Mouse (Mus musculus): ENCODE measurements at regions not wholly inside any gene's neighbourhood (a gene's known extent, or its start where the extent isn't known, plus 50 kb on each side); places are given as distances from the start of the nearest gene placed in this dataset.

DNA sequence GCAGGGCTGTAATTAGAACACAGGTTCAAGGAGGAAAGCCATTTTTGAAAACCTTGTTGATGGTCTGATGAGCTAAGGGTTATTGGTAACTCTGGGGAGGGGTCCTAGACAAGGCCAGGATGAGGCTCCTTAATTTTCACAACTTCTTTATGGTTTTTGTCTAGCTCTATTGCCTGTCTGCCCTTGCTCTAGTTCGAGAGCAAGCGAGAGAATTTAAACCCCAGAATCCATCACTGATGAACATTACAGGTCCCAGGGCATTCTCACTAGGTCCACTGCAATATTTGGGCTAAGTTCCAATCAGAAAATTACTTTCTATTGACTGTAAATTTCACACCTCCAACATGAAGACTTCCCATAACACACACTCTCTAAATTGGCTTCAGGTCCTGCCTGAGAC, 329.0 kb upstream of the Pbx1 start:
- Histone ChIP-seq H3K4me3 (replicated peaks) (no peak overlapping the region), H3K27me3 (replicated peaks) (no peaks in the 10 kb centered on the region), H3K4me2 (no peak overlapping the region), H3K4me1 (no peaks in the 10 kb centered on the region), H3K9ac (no peak overlapping the region), H3K36me3 (no peaks in the 10 kb centered on the region), H3K27ac (no peak overlapping the region), H3K9me3 (no peaks in the 10 kb centered on the region)
- ATAC-seq (ENCODE audit: insufficient read depth, low FRiP score, low read depth) = no peak
- 66% methylated on average over 2 of the region's 2 CpGs for WGBS

DNA sequence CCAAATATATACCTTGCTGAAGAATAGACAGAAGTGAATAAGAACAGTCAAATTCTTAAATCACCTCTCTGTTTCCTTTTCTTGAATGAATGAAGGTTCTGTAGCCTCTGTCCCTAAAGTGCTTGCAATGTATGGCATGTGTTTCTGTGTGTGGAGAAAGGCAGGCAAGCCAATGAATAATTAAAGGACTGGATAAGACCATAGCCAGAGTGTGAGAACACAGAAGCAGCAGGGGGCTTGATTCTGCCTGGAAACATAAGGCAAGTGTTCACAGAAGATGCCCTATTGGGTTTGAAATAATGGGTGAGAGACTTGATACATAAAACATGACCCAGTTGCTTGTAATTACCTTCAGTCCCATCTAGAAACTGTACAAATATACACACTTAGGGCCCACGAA, 328.2 kb upstream of the Pbx1 start:
- H3K9me3 ChIP-seq = no peaks in the 10 kb centered on the region
- H3K9ac ChIP-seq = no peak overlapping the region
- no peaks in the 10 kb centered on the region for H3K36me3 ChIP-seq
- H3K4me3 ChIP-seq (replicated peaks) = no peak overlapping the region
- 61% methylated on average over 1 of the region's 1 CpGs for WGBS
- no peaks in the 10 kb centered on the region for H3K27me3 ChIP-seq (replicated peaks)
- H3K27ac ChIP-seq = no peak overlapping the region
- H3K4me2 ChIP-seq = no peak overlapping the region
- ATAC-seq (ENCODE audit: insufficient read depth, low FRiP score, low read depth) = no peak
- H3K4me1 ChIP-seq = no peaks in the 10 kb centered on the region

DNA sequence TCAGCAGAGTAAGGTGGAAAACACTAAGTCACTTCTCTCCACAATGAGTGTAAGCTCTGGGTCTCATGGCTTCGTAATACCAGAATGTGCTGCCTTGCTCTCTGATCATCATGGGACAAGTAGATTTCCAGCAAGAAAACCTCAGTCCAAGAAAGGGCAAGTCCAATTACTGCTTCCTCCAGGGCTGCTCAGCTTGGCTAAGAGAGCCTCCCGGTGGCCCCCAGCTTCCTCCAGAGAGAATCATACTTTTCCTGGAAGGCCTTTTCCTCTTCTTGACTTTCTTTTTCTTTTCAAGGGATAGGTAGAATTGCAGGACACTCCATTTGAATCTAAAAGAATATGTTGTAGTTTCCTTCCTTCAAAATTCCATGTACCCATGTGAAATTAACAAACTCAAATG, 326.8 kb upstream of the Pbx1 start:
- 71% methylated on average over 2 of the region's 2 CpGs for WGBS

DNA sequence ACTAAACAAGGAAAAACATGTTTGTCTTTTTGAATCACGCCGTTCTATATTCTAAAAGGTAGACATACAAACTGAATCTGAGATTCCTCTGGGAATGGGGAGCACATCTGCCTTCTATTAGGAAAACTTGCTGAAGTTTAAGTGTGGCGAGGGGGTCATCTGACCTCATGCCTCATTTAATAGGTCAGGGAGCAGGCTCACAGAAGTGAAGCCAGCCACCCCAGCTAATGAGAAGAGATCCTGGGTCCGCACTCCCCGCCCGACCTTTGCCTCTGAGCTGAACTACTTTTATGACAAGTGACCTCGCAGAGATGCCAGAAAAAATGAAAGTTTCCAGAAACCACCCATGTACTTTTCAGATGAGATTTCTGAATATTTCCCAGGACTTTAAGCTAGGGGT, 322.1 kb upstream of the Pbx1 start:
- no peak for ATAC-seq (ENCODE audit: insufficient read depth, low FRiP score, low read depth)
- WGBS = 79% methylated on average over 7 of the region's 7 CpGs
- Histone ChIP-seq H3K9ac (no peak overlapping the region), H3K4me1 (no peaks in the 10 kb centered on the region), H3K9me3 (no peaks in the 10 kb centered on the region), H3K4me3 (replicated peaks) (no peak overlapping the region), H3K27ac (no peak overlapping the region), H3K27me3 (replicated peaks) (no peaks in the 10 kb centered on the region), H3K4me2 (no peak overlapping the region), H3K36me3 (no peaks in the 10 kb centered on the region)

More for the DNA sequence above, 326.8 kb upstream of the Pbx1 start:
- no peaks in the 10 kb centered on the region for H3K4me1 ChIP-seq
- H3K27ac ChIP-seq = no peak overlapping the region
- H3K9ac ChIP-seq = no peak overlapping the region
- H3K9me3 ChIP-seq = no peaks in the 10 kb centered on the region
- no peaks in the 10 kb centered on the region for H3K36me3 ChIP-seq
- H3K4me3 ChIP-seq (replicated peaks) = no peak overlapping the region
- no peak overlapping the region for H3K4me2 ChIP-seq
- ATAC-seq (ENCODE audit: insufficient read depth, low FRiP score, low read depth) = no peak
- H3K27me3 ChIP-seq (replicated peaks) = no peaks in the 10 kb centered on the region

DNA sequence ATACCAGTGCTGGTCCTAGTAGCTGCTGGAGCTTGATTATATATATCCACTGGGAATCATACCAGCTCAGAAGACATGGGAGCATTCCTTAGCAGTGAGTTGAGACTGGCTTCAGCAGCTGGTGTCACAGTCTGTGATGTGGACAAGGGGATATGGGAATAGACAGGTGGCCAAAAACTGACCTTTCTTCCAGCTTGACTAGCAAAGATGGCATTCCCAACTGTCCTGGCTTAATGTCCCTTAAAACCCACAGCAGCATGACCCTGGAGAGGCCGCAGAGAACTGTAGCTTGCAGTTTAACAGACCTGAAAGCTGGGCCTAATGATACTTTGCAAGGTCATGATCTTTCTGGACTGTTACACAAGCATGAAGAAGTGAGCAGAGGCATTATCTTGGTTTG, 311.4 kb upstream of the Pbx1 start:
- no peak overlapping the region for H3K4me2 ChIP-seq
- no peak for ATAC-seq (ENCODE audit: insufficient read depth, low FRiP score, low read depth)
- H3K4me3 ChIP-seq (replicated peaks) = no peak overlapping the region
- WGBS = 68% methylated on average over 1 of the region's 1 CpGs
- H3K4me1 ChIP-seq = no peaks in the 10 kb centered on the region
- no peaks in the 10 kb centered on the region for H3K36me3 ChIP-seq
- no peak overlapping the region for H3K27ac ChIP-seq
- H3K9me3 ChIP-seq = no peaks in the 10 kb centered on the region
- no peak overlapping the region for H3K9ac ChIP-seq
- no peaks in the 10 kb centered on the region for H3K27me3 ChIP-seq (replicated peaks)

DNA sequence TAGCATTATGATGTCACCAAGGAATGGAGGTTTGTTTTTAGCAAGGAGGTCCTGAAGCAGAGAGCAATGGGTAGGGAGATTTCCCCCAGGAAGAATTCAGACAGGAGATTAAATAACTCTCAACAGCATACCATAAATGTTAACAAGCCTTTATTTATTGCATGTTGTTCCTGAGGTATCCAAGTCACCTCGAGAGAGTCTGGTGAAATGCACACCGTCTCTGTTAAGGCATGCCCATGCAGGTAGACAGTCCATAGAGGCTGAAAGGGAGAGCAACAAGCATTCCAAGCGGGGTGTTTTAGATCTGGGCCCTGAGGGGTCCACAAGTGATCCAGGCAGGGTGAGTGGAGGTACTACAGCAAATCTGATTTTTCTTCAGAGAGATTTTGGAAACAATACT, 305.9 kb upstream of the Pbx1 start:
- 60% methylated on average over 3 of the region's 3 CpGs for WGBS
- H3K4me1 ChIP-seq = no peaks in the 10 kb centered on the region
- H3K9me3 ChIP-seq = no peaks in the 10 kb centered on the region
- H3K27me3 ChIP-seq (replicated peaks) = no peaks in the 10 kb centered on the region
- no peak overlapping the region for H3K4me2 ChIP-seq
- no peak for ATAC-seq (ENCODE audit: insufficient read depth, low FRiP score, low read depth)
- H3K27ac ChIP-seq = no peak overlapping the region
- H3K36me3 ChIP-seq = no peaks in the 10 kb centered on the region
- H3K4me3 ChIP-seq (replicated peaks) = no peak overlapping the region
- no peak overlapping the region for H3K9ac ChIP-seq

DNA sequence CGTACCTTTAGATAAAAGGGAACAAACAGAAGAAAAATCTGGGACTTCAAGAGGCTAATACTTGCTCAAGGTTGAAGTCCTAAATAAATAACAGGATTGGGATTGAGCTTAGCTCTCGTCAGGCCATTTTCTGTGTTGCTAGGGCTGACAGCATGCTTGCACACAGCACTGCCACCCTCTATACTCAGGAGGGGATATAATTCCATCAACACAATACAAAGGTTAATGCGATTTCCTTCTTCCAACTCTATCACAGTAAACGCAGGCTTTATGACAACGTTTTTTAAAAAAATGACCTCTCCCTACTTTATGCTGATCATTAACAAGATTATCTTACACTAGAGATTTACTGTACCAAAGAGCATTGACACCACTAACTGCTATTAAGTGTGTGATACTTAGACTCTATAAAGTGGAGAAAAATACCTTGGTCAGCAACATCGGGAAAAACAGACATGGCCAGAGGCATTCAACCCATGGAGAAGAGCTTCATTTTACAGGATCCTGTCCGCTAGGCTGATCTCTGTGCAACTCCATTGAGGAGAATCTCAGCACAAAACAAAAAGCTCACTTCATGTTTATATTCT, 305.3 kb upstream of the Pbx1 start:
- H3K4me2 ChIP-seq = no peak overlapping the region
- H3K4me1 ChIP-seq = no peaks in the 10 kb centered on the region
- no peaks in the 10 kb centered on the region for H3K9me3 ChIP-seq
- 68% methylated on average over 7 of the region's 7 CpGs for WGBS
- ATAC-seq (ENCODE audit: insufficient read depth, low FRiP score, low read depth) = no peak
- H3K27ac ChIP-seq = no peak overlapping the region
- H3K36me3 ChIP-seq = no peaks in the 10 kb centered on the region
- H3K4me3 ChIP-seq (replicated peaks) = no peak overlapping the region
- H3K9ac ChIP-seq = no peak overlapping the region
- H3K27me3 ChIP-seq (replicated peaks) = no peaks in the 10 kb centered on the region

DNA sequence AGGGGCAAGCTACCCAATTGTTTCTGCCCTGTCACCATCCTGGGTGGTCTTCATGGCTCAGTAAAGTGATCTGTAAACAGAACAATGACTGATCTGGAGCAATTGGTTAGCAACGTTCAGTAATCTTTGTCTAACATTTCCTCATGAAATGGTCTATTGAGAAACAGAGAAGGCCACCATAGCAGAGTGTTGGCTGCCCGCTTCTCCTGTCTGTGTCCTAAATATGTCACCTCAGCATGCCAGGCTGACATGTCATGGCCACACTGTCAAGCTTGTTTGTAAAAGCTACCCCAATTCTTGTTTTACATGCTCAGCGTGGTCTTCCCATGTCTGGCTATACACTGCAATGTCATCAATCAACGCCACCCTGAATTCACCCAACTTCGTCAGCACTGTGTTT, 301.0 kb upstream of the Pbx1 start:
- ATAC-seq (ENCODE audit: insufficient read depth, low FRiP score, low read depth) = no peak
- Histone ChIP-seq H3K27me3 (replicated peaks) (no peaks in the 10 kb centered on the region), H3K27ac (no peak overlapping the region), H3K9me3 (no peaks in the 10 kb centered on the region), H3K4me3 (replicated peaks) (no peak overlapping the region), H3K4me1 (no peaks in the 10 kb centered on the region), H3K4me2 (no peak overlapping the region), H3K9ac (no peak overlapping the region), H3K36me3 (no peaks in the 10 kb centered on the region)
- WGBS = 51% methylated on average over 5 of the region's 5 CpGs

DNA sequence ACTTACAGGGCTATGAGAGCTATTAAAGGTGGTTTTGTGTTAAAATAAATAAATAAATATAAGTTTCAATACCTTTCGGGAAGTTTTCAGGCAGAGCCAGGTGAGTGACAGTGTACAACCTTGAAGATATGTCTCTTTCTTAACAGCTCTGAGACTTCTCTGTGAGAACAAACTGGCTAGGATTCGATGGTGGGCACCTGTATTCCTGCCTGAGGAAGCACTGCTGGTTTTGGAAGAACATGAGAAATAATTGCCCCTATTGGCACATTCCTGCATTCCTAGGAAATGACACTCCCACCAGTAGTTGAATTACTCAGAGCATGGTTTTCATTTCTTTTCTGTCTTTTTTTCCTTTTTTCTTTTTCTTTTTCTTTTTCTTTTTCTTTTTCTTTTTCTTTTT, 277.8 kb upstream of the Pbx1 start:
- Histone ChIP-seq H3K27me3 (replicated peaks) (no peaks in the 10 kb centered on the region), H3K4me2 (peak overlapping the region; percentile 35), H3K4me3 (replicated peaks) (no peak overlapping the region), H3K27ac (peak overlapping the region; percentile 92), H3K9ac (no peak overlapping the region), H3K36me3 (no peaks in the 10 kb centered on the region), H3K9me3 (no peaks in the 10 kb centered on the region), H3K4me1 (peaks cover 9% of the 10 kb centered on the region; the same call in 1 of the 2 replicates)
- no peak for ATAC-seq (ENCODE audit: insufficient read depth, low FRiP score, low read depth)
- WGBS = 44% methylated on average over 2 of the region's 2 CpGs

DNA sequence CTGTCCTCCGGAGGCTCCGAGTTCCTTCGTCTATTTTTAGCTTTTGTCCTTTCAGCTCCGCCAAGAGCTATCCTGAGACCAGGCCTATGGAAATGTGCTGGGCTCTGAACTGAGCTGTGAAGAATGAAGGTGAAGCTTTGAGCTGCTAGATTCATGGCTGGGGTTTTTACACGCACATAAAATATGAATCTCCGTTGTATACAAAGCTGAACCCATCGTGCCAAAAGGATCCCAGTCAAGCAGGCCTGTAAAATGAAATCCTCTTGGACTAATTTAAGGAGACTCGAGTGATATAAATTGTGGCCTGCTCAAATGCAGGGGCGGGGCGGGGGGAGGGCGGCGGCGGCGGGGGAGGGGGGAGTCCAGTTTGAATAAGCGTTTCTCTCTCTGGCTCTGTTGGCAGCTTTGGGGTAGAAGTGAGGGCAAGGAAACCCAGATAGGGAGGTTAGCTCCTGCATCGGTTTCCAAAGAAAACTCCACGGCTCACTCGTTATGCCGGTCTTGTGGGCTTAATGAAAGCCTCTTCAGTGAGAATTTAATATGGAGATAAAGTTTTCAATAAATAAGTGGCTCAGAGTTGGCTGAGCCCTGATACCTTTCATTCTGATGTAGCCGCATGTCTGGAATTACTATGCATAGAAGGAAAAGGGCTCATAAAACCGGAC, 277.1 kb upstream of the Pbx1 start:
- Histone ChIP-seq H3K4me2 (peak overlapping the region; percentile 35), H3K4me3 (replicated peaks) (peak overlapping the region; percentile 17; the same call in 1 of the 2 replicates), H3K36me3 (no peaks in the 10 kb centered on the region), H3K27ac (peak overlapping the region; percentile 92), H3K4me1 (peaks cover 9% of the 10 kb centered on the region; the same call in 1 of the 2 replicates), H3K9ac (no peak overlapping the region), H3K27me3 (replicated peaks) (no peaks in the 10 kb centered on the region), H3K9me3 (no peaks in the 10 kb centered on the region)
- ATAC-seq (ENCODE audit: insufficient read depth, low FRiP score, low read depth) = peak; percentile 46; the same call in 1 of the 2 replicates
- 9% methylated on average over 21 of the region's 21 CpGs for WGBS

DNA sequence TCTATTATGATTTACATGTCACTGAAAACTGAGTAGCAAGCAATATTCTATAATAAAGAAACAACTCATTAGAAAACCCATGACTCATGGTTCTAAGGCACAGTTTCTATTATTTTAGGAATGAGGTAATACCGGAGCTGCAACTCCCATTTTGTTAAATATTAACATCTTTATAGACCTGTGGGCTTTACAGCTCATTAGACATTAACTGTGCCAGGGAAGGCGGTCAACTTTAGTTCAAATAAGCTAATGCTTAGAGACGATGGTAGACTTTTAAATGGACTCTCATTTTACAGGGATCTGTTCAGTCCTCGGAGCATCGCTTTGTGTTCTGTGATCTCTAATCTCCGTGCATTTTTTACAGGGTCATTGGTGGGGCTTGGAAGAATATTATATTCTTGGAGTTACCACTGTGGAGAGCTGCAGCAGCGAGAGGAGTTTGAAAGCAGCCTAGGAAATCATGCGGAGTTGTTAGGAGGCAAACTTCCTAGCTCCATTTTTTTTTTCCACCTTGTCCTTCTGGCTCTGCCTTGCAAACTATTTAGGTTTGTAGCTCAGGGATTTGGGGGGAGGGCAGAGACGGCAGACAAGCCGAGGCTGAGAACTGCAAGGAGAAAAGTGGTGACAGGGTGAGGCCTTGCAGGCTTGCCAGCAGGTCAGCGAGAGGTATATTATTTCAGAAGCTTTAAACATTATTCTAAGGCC, 276.2 kb upstream of the Pbx1 start:
- H3K9ac ChIP-seq = no peak overlapping the region
- WGBS = 14% methylated on average over 11 of the region's 11 CpGs

DNA sequence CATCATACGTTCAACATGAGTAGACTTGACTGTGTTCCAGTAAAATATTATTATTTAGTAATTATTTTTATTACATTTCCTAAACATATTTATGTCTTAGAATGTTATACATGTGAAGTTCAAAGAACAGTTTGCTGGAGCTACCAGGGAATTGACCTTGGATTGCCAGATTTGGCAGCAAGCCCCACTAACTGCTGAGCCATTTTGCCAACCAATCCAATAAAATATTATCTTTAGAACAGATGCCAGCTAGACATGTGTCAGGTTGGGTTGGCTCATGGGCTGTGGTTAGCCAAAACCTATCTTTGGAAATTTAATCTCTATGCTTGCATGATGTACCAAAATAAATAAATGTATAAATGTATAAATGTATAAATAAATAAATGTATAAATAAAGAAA, 265.3 kb upstream of the Pbx1 start:
- 93% methylated on average over 1 of the region's 1 CpGs for WGBS
- ATAC-seq (ENCODE audit: insufficient read depth, low FRiP score, low read depth) = no peak
- Histone ChIP-seq H3K4me3 (replicated peaks) (no peak overlapping the region), H3K27me3 (replicated peaks) (no peaks in the 10 kb centered on the region), H3K9ac (no peak overlapping the region), H3K4me1 (no peaks in the 10 kb centered on the region), H3K9me3 (no peaks in the 10 kb centered on the region), H3K36me3 (no peaks in the 10 kb centered on the region), H3K4me2 (no peak overlapping the region), H3K27ac (no peak overlapping the region)

More for the DNA sequence above, 276.2 kb upstream of the Pbx1 start:
- Histone ChIP-seq H3K9me3 (no peaks in the 10 kb centered on the region), H3K27me3 (replicated peaks) (no peaks in the 10 kb centered on the region), H3K4me2 (peak overlapping the region; percentile 35), H3K4me1 (peaks cover 9% of the 10 kb centered on the region; the same call in 1 of the 2 replicates), H3K4me3 (replicated peaks) (0 out of 2 replicates have a peak overlapping the region, but pooled peaks have one; percentile 7), H3K36me3 (no peaks in the 10 kb centered on the region), H3K27ac (peak overlapping the region; percentile 92)
- peak; percentile 87 for ATAC-seq (ENCODE audit: insufficient read depth, low FRiP score, low read depth)
